Mouse (Mus musculus): ENCODE measurements at regions not wholly inside any gene's neighbourhood (a gene's known extent, or its start where the extent isn't known, plus 50 kb on each side); places are given as distances from the start of the nearest gene placed in this dataset. TPM values are rescaled to one million over a fixed set of nuclear protein-coding genes. Genes with fewer than 3 reads are reported as not detected.

DNA sequence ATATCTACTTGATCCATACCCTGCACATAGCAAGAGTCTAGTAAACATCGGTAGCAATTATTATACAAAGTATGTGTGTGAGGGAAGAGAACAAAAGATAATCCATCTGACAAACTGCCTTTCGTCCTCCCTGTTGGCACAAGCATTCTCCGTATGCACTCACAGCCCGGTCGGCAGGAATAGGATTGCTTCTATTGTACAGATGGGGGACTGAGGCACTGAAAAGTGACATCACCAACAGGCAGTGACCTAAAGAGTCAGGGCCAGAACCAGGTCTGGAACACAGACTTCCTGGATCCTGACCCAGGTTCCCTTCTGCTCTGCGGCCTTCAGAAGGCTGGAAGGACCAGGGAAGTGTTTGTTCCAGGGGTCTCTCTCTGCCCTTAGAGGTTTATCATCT, 69.3 kb upstream of the Prox1 start:
- H3K36me3 ChIP-seq (ENCODE audit: control insufficient read depth, insufficient read depth, low read length): no peaks in the 10 kb centered on the region
- no peak overlapping the region for H3K27ac ChIP-seq (replicated peaks; ENCODE audit: low read depth, low read length)
- ATAC-seq (ENCODE audit: low FRiP score, low TSS enrichment) (no peak), DNase-seq (no peak)
- no peaks in the 10 kb centered on the region for H3K9me3 ChIP-seq (ENCODE audit: control insufficient read depth, low read length)
- no peak overlapping the region for H3K9ac ChIP-seq (replicated peaks; ENCODE audit: low read length)
- H3K4me2 ChIP-seq (ENCODE audit: low read length): no peak overlapping the region
- no peaks in the 10 kb centered on the region for H3K4me1 ChIP-seq (ENCODE audit: control insufficient read depth, insufficient read depth, low read length)
- WGBS: 64% methylated on average over 6 of the region's 6 CpGs
- H3K27me3 ChIP-seq (ENCODE audit: control insufficient read depth, insufficient read depth, low read length): no peaks in the 10 kb centered on the region
- no peak overlapping the region for H3K4me3 ChIP-seq (replicated peaks; ENCODE audit: low read depth, low read length)

DNA sequence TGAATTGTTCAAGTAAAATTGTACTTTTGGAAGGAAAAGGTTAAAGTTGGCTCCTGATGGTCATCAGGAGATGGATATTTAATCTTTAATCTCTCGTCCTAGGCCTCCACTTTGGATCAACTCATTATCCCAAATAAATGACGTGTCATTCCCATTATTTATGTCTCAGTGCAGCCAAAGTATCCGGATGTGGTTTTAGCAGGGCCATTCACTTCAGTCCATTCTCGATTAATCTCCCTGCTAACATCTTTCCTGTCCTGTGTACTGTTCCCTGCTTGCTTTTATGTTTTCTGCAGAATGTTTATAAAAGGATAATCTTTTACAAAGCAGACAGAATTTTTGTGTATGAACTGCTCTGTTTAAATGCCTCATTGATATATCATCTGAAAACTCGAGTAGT, 60.4 kb upstream of the Prox1 start:
- no peaks in the 10 kb centered on the region for H3K4me1 ChIP-seq (ENCODE audit: control insufficient read depth, insufficient read depth, low read length)
- no peak overlapping the region for H3K9ac ChIP-seq (replicated peaks; ENCODE audit: low read length)
- DNase-seq (no peak), ATAC-seq (ENCODE audit: low FRiP score, low TSS enrichment) (no peak)
- H3K36me3 ChIP-seq (ENCODE audit: control insufficient read depth, insufficient read depth, low read length): no peaks in the 10 kb centered on the region
- no peak overlapping the region for H3K4me3 ChIP-seq (replicated peaks; ENCODE audit: low read depth, low read length)
- H3K27me3 ChIP-seq (ENCODE audit: control insufficient read depth, insufficient read depth, low read length): no peaks in the 10 kb centered on the region
- H3K27ac ChIP-seq (replicated peaks; ENCODE audit: low read depth, low read length): no peak overlapping the region
- no peak overlapping the region for H3K4me2 ChIP-seq (ENCODE audit: low read length)
- 64% methylated on average over 5 of the region's 5 CpGs for WGBS
- peaks cover 2% of the 10 kb centered on the region; the same call in 1 of the 2 replicates for H3K9me3 ChIP-seq (ENCODE audit: control insufficient read depth, low read length)

DNA sequence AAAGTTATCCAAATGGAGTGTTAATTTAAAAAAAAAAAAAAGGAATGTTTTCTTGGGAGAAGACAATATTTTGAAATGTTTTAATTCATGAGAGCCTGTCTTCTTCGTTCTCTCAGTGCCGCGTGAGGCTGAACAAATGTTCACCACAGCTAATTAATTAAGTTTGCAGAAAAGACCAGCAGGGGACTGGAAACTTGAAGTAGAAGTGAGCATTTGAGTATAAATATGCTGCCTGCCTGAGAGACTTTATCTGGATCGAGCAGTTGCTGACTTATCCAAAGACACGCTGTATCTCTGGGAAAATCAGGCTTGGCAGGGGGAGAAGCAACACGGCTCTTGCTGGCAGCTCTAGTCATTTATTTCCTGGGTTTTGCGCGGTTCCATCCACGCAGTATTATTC, 49.9 kb upstream of the Prox1 start:
- ATAC-seq (ENCODE audit: low FRiP score, low TSS enrichment) (no peak), DNase-seq (peak; percentile 32)

More for the DNA sequence above, 49.9 kb upstream of the Prox1 start:
- Histone ChIP-seq H3K9ac (replicated peaks; ENCODE audit: low read length) (no peak overlapping the region), H3K27me3 (ENCODE audit: control insufficient read depth, insufficient read depth, low read length) (no peaks in the 10 kb centered on the region), H3K4me2 (ENCODE audit: low read length) (no peak overlapping the region), H3K9me3 (ENCODE audit: control insufficient read depth, low read length) (peaks cover 13% of the 10 kb centered on the region), H3K4me1 (ENCODE audit: control insufficient read depth, insufficient read depth, low read length) (no peaks in the 10 kb centered on the region), H3K27ac (replicated peaks; ENCODE audit: low read depth, low read length) (no peak overlapping the region), H3K4me3 (replicated peaks; ENCODE audit: low read depth, low read length) (no peak overlapping the region), H3K36me3 (ENCODE audit: control insufficient read depth, insufficient read depth, low read length) (no peaks in the 10 kb centered on the region)
- 47% methylated on average over 9 of the region's 9 CpGs for WGBS

Small RNAs in the stretch of these regions (microRNA-seq; reads per million reads assigned to microRNA genes)
- not detected for gene Gm47294
